Mouse (Mus musculus): ENCODE results near the gene Gclc. TPM values are rescaled to one million over a fixed set of nuclear protein-coding genes. Genes with fewer than 3 reads are reported as not detected.

The Gclc gene
- total and polyA plus RNA-seq, 3 experiments: 18.5 to 47.9 (median 46.2) TPM

GRCm38 (mm10) chr9:77783006-77783405, 28.7 kb downstream of the Gclc start:
- Histone ChIP-seq H3K4me1 (ENCODE audit: insufficient read depth, low read depth, low read length) (no peaks in the 10 kb centered on the region), H3K36me3 (replicated peaks) (peaks cover 98% of the 10 kb centered on the region), H3K27me3 (ENCODE audit: insufficient read depth, low read length) (no peaks in the 10 kb centered on the region), H3K9me3 (replicated peaks) (no peaks in the 10 kb centered on the region), H3K4me3 (ENCODE audit: low read depth, low read length) (no peak overlapping the region)
- TF ChIP-seq TAL1 (conservative IDR thresholded peaks at IDR 0.05; ENCODE audit: low read depth, low read length) (no peak), GATA2 (IDR thresholded peaks at IDR 0.05; ENCODE audit: borderline replicate concordance, low read depth, low read length) (no peak), GATA1 (IDR thresholded peaks at IDR 0.05; ENCODE audit: borderline replicate concordance, low read length) (no peak), CTCF (IDR thresholded peaks at IDR 0.05; ENCODE audit: low read depth, low read length) (no peak), POLR2AphosphoS5 (IDR thresholded peaks at IDR 0.05; ENCODE audit: insufficient replicate concordance, low read depth, low read length) (no peak)
- DNase-seq (ENCODE audit: low spot score): no peak
- no peak for ATAC-seq (ENCODE audit: extremely low read depth, insufficient number of reproducible peaks, low FRiP score, poor library complexity, severe bottlenecking)

- H3K4me3 ChIP-seq (ENCODE audit: low read depth, low read length): no peak overlapping the region
- no peaks in the 10 kb centered on the region for H3K27me3 ChIP-seq (ENCODE audit: insufficient read depth, low read length)
- no peaks in the 10 kb centered on the region for H3K4me1 ChIP-seq (ENCODE audit: insufficient read depth, low read depth, low read length)
- no peaks in the 10 kb centered on the region for H3K9me3 ChIP-seq (replicated peaks)
- ATAC-seq (ENCODE audit: extremely low read depth, insufficient number of reproducible peaks, low FRiP score, poor library complexity, severe bottlenecking) (no peak), DNase-seq (ENCODE audit: low spot score) (no peak)
- peaks cover 94% of the 10 kb centered on the region for H3K36me3 ChIP-seq (replicated peaks)
- TF ChIP-seq GATA2 (IDR thresholded peaks at IDR 0.05; ENCODE audit: borderline replicate concordance, low read depth, low read length) (no peak), POLR2AphosphoS5 (IDR thresholded peaks at IDR 0.05; ENCODE audit: insufficient replicate concordance, low read depth, low read length) (no peak), CTCF (IDR thresholded peaks at IDR 0.05; ENCODE audit: low read depth, low read length) (no peak), GATA1 (IDR thresholded peaks at IDR 0.05; ENCODE audit: borderline replicate concordance, low read length) (no peak), TAL1 (conservative IDR thresholded peaks at IDR 0.05; ENCODE audit: low read depth, low read length) (no peak)
Observed at GRCm38 (mm10) chr9:77785466-77785865, 31.1 kb downstream of the Gclc start.

- no peak for ATAC-seq (ENCODE audit: extremely low read depth, insufficient number of reproducible peaks, low FRiP score, poor library complexity, severe bottlenecking)
- no peak for DNase-seq (ENCODE audit: low spot score)
- H3K27me3 ChIP-seq (ENCODE audit: insufficient read depth, low read length): no peaks in the 10 kb centered on the region
- H3K36me3 ChIP-seq (replicated peaks): peaks cover 94% of the 10 kb centered on the region
- H3K4me3 ChIP-seq (ENCODE audit: low read depth, low read length): no peak overlapping the region
- H3K4me1 ChIP-seq (ENCODE audit: insufficient read depth, low read depth, low read length): no peaks in the 10 kb centered on the region
- no peak for TF ChIP-seq CTCF (IDR thresholded peaks at IDR 0.05; ENCODE audit: low read depth, low read length)
- no peak for TF ChIP-seq GATA2 (IDR thresholded peaks at IDR 0.05; ENCODE audit: borderline replicate concordance, low read depth, low read length)
- no peak for TF ChIP-seq GATA1 (IDR thresholded peaks at IDR 0.05; ENCODE audit: borderline replicate concordance, low read length)
- no peak for TF ChIP-seq TAL1 (conservative IDR thresholded peaks at IDR 0.05; ENCODE audit: low read depth, low read length)
- TF ChIP-seq POLR2AphosphoS5 (IDR thresholded peaks at IDR 0.05; ENCODE audit: insufficient replicate concordance, low read depth, low read length): no peak
- no peaks in the 10 kb centered on the region for H3K9me3 ChIP-seq (replicated peaks)
Observed at GRCm38 (mm10) chr9:77787936-77788335, 33.6 kb downstream of the Gclc start.

- no peak for TF ChIP-seq GATA2 (IDR thresholded peaks at IDR 0.05; ENCODE audit: borderline replicate concordance, low read depth, low read length)
- no peak for TF ChIP-seq POLR2AphosphoS5 (IDR thresholded peaks at IDR 0.05; ENCODE audit: insufficient replicate concordance, low read depth, low read length)
- TF ChIP-seq GATA1 (IDR thresholded peaks at IDR 0.05; ENCODE audit: borderline replicate concordance, low read length): no peak
- TF ChIP-seq CTCF (IDR thresholded peaks at IDR 0.05; ENCODE audit: low read depth, low read length): no peak
- no peak for TF ChIP-seq TAL1 (conservative IDR thresholded peaks at IDR 0.05; ENCODE audit: low read depth, low read length)
- H3K4me1 ChIP-seq (ENCODE audit: insufficient read depth, low read depth, low read length): no peaks in the 10 kb centered on the region
- H3K36me3 ChIP-seq (replicated peaks): peaks cover 93% of the 10 kb centered on the region
- ATAC-seq (ENCODE audit: extremely low read depth, insufficient number of reproducible peaks, low FRiP score, poor library complexity, severe bottlenecking): no peak
- H3K4me3 ChIP-seq (ENCODE audit: low read depth, low read length): no peak overlapping the region
- H3K27me3 ChIP-seq (ENCODE audit: insufficient read depth, low read length): no peaks in the 10 kb centered on the region
- peaks cover 4% of the 10 kb centered on the region for H3K9me3 ChIP-seq (replicated peaks)
- no peak for DNase-seq (ENCODE audit: low spot score)
Observed at GRCm38 (mm10) chr9:77789615-77790348, 35.4 kb downstream of the Gclc start.

GRCm38 (mm10) chr9:77793838-77794237, 39.5 kb downstream of the Gclc start:
- DNase-seq (ENCODE audit: low spot score) (no peak), ATAC-seq (ENCODE audit: extremely low read depth, insufficient number of reproducible peaks, low FRiP score, poor library complexity, severe bottlenecking) (no peak)
- H3K27me3 ChIP-seq (ENCODE audit: insufficient read depth, low read length): no peaks in the 10 kb centered on the region
- H3K9me3 ChIP-seq (replicated peaks): peaks cover 6% of the 10 kb centered on the region
- peaks cover 75% of the 10 kb centered on the region for H3K36me3 ChIP-seq (replicated peaks)
- no peaks in the 10 kb centered on the region for H3K4me1 ChIP-seq (ENCODE audit: insufficient read depth, low read depth, low read length)
- TF ChIP-seq TAL1 (conservative IDR thresholded peaks at IDR 0.05; ENCODE audit: low read depth, low read length) (no peak), CTCF (IDR thresholded peaks at IDR 0.05; ENCODE audit: low read depth, low read length) (no peak), POLR2AphosphoS5 (IDR thresholded peaks at IDR 0.05; ENCODE audit: insufficient replicate concordance, low read depth, low read length) (no peak), GATA2 (IDR thresholded peaks at IDR 0.05; ENCODE audit: borderline replicate concordance, low read depth, low read length) (no peak), GATA1 (IDR thresholded peaks at IDR 0.05; ENCODE audit: borderline replicate concordance, low read length) (no peak)
- H3K4me3 ChIP-seq (ENCODE audit: low read depth, low read length): no peak overlapping the region

GRCm38 (mm10) chr9:77802461-77802860, 48.1 kb downstream of the Gclc start:
- ATAC-seq (ENCODE audit: extremely low read depth, insufficient number of reproducible peaks, low FRiP score, poor library complexity, severe bottlenecking): no peak
- TF ChIP-seq POLR2AphosphoS5 (IDR thresholded peaks at IDR 0.05; ENCODE audit: insufficient replicate concordance, low read depth, low read length) (no peak), CTCF (IDR thresholded peaks at IDR 0.05; ENCODE audit: low read depth, low read length) (peak; percentile 39; the same call in 1 of the 2 replicates)
- Histone ChIP-seq H3K36me3 (replicated peaks) (peaks cover 2% of the 10 kb centered on the region), H3K4me1 (ENCODE audit: insufficient read depth, low read depth, low read length) (peaks cover 7% of the 10 kb centered on the region), H3K27me3 (ENCODE audit: insufficient read depth, low read length) (no peaks in the 10 kb centered on the region), H3K9me3 (replicated peaks) (no peaks in the 10 kb centered on the region), H3K4me3 (ENCODE audit: low read depth, low read length) (no peak overlapping the region)
- no peak for DNase-seq (ENCODE audit: low spot score)

Data from G1E (cell line).